Mouse (Mus musculus): ENCODE results near the gene Phex. TPM values are rescaled to one million over a fixed set of nuclear protein-coding genes. Genes with fewer than 3 reads are reported as not detected.

Phex gene
- total RNA-seq, 2 experiments from 2014 or later = 0.13 to 0.54 TPM

DNA sequence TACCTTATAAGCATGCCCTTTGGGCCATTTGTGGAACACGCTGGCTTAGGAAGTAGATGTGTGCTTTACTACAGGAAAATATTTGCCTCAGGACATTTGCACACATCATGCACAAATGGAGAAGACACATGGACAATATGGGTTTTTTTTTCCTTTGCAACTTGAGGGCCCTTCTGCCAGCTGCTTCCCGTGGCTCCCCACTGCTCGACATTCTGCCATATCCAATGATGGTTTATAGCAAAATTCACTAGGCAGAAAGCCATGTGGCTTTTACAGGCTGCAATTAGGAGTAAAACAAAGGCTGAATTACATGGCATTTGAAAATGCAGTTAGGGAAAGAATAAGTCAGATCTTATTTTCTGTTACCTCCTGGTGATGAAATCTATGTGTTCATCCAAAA is 104.8 kb downstream of the Phex start:
- intact Hi-C loops (cut with DNase I) = loop anchor here (10.0 kb wide), 1 partner anchor 144 kb away; no protein-coding TSS in a partner anchor
- DNase-seq = no peak

DNA sequence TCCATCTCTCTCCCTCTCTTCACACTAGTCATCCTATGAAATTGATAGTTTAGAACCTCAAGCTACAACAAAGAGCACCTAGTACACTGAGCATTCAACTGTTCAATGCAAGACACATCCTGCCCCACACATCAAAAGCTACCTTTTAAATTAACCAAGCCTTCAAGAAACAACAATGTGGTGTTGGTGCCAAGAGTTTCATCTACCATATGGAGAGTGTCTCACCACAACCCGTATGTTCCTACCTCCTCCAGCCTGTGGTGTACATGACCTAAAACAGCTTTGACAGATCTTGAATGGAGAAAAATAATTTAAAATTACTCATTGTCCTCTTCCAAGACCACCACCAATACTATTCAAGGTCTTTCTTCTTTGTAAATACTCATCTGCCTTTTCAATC is 106.9 kb downstream of the Phex start:
- intact Hi-C loops (cut with DNase I) = loop anchor here (5.0 kb wide), 1 partner anchor 396 kb away; no protein-coding TSS in a partner anchor
- no peak for DNase-seq

DNA sequence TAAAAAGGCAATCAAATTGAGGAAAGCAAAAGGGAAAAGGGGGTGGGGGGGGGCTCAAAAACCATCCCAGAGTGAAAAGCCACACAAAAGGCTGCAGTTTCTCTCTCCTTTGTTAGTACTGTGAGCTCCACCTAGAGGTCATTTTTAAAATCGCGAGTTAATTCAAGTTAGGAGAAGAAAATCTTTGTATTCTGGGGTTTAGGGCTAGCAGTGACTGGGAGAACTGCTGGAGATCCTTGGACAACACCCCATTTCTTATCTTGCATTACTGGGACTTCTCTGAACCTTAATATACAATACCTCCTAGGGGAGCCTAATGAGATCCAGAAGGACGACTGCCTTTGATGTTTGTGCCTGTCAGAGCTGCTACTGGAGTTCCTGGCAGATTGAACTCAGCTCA is 107.7 kb downstream of the Phex start:
- no peak for DNase-seq
- intact Hi-C loops (cut with DNase I) = loop anchor here (5.0 kb wide), 1 partner anchor 395 kb away; no protein-coding TSS in a partner anchor

DNA sequence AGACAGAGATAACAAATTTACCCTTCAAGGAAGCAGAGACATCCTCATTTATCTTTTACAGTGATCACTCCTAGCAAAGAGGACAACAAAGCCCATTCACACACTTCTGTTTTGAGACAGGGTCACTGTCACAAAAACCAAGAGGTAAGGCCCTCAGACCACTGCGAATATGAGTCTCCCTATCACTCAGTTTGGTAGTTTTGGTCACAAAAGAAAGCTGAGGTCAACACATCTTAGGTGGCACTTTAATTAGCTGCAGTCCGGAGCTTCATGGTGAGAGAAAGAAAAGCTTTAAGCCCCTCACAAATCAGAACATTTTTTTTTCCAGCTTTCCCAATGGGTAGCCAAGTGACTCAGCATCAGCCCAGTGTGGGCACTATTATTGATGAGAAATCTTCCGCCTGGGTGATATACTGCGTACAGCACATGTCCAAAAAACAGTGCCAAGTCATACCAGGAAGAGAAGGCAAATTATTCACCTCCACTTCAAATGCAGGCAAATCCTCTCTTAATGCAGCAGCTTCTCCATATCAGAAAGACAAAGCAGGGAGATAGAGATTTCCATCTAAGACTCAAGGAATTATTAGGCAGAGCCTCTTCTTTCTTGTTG is 108.2 kb downstream of the Phex start:
- DNase-seq = no peak
- intact Hi-C loops (cut with DNase I) = loop anchor here (5.0 kb wide), 1 partner anchor 395 kb away; no protein-coding TSS in a partner anchor

DNA sequence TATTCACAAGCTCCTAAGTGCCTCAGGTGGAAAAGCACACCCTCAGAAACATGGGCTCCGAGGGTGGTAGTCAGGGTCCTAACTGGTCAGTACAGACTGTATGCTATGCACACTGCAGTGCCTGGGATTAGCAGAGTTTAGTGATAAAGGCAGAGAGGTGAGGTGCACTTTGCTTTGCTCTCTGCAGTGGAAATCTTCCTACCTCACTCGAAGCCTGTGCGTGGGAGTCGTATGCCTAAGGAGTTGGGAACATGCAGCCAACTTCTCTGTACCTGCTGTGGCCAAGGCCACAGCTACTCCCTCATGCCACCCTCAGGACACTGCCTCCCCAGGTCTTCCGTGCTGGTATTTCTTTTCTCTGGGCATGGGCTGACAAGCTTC is 109.3 kb downstream of the Phex start:
- intact Hi-C loops (cut with DNase I) = loop anchor here (5.0 kb wide), 1 partner anchor 394 kb away; no protein-coding TSS in a partner anchor
- DNase-seq = no peak

DNA sequence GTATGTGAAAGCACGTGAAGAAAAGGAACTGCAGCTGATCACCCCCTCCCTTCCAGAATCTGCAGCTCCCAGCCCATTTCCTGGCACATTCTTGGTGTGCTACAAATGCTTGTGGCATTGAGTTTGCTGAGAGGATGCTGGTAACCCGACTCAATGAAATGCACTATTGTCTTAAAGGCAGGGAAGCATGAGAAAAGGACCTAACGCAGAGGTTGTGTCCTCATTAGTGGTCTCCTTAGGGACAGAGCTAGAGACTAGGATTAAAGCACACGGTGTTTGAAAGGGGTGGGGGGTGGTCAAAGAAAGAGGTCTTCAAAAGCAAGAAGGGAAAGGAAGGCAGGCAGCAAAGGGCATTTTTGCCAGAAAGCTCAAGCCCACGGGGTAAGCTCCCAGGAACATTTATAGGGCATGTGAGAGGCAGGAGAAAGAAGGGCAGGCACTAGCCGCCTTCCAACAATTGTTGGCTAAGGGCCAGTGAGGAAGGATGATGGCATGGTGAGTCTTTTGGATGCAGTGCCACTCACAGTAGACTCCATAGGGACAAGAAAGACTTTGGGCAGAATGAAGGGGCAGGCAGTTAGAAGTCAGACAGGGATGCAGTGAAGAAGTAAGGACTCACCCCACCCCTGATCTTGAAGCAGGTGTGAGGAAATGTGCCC is 109.8 kb downstream of the Phex start:
- DNase-seq = no peak
- intact Hi-C loops (cut with DNase I) = loop anchor here (5.0 kb wide), 1 partner anchor 393 kb away; no protein-coding TSS in a partner anchor

DNA sequence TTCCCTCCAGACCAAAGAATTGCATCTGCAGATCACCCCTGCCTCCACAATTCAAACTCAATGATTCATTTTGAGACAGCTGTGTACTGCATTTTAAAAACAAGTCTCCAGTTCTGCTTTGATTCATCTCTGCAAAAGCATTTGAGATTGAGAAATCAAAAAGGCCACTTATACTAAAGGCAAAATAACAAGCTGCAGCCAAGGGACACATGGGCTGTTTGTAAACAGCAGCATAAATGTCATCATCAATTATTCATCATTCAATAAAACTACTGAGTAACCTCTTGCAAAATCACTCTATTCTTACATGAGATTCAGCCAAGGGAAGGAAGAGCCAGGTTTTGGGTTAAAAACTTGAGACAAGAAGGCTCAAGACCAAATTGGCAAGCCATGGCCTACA is 122.7 kb downstream of the Phex start:
- intact Hi-C loops (cut with DNase I) = no loop called here

DNA sequence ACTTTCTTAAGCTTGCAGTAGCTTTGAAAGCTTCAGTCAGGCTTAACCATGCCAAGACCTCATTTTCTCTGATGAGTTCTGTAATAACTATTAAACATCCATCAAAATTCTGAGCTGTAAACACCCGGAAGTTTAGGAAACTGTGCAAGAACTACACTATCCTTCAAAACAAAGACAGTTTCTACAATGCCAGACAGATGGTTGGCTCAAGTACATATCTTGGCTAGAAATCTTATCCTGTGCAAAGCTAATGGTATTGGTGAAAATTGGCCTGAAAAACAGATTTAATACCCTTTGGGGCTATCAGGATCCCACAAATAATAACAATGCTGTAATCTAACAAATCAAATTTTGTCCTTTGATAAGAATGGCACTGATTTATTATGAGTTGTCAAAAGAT is 138.5 kb downstream of the Phex start:
- intact Hi-C loops (cut with DNase I) = no loop called here
- no peak for DNase-seq

More for the DNA sequence above, 122.7 kb downstream of the Phex start:
- DNase-seq = no peak

DNA sequence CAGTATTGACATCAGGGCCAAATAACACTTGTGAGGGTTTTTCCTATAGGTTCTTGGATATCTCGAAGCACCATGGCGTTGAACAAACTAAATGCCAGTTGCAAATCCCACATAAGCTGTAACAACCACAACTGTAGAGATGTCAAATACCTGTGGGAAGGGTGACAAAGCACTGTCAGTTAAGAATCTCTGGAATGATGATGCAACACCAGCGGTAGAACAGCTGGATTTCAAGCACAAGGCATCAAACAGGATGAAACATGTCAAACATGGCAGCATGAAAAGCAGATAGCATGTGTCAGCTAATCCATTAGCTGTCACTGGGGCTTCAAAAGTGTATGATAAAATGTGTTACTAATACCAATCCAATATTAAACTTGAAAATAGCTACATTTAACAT is 141.8 kb downstream of the Phex start:
- DNase-seq = no peak
- intact Hi-C loops (cut with DNase I) = no loop called here

DNA sequence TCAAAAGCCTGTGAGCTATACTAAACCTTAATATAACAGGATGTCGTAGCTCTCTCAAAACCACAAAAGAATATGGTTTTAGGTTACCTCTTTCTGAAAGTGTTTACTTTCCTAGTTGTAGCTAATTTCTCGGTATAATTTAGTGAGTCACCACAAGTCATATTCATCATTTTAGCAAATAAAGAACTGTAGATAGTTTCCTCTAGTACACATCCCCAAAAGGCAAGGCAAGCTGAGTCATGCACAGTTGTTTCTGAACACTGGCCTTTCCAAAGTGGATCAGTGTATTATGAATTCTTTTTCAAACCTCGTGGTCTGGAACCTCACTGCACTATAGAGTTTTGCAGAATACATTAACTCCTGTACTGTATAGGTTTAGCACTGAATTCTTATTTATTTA is 143.5 kb downstream of the Phex start:
- intact Hi-C loops (cut with DNase I) = no loop called here
- DNase-seq = no peak

DNA sequence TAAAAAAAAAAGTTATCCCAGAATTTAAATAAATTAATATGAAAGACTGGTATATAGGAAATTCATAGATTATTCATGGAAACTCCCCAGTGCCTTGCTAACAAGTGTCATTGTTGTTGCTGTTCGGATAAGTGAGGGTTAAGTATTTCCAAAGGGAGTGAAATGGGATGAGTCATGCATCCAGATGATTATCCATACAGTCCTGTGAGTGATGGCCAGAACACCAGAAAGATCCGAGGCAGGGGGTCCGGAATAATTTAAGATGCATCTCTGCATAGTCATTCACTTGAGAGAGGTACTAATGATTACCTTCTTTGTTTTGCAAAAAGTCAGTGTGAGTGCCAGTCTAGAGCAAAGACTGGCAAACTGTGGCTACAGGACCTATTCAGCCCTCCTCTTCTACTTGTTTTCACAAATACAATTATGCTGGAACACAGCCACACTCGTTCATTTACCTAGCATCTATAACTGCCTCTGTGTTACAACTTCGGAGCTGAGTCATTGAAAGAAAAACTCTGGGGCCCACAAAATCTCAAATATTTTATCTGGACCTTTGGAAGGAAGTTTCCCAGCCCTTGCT is 145.3 kb downstream of the Phex start:
- no peak for DNase-seq
- intact Hi-C loops (cut with DNase I) = no loop called here

DNA sequence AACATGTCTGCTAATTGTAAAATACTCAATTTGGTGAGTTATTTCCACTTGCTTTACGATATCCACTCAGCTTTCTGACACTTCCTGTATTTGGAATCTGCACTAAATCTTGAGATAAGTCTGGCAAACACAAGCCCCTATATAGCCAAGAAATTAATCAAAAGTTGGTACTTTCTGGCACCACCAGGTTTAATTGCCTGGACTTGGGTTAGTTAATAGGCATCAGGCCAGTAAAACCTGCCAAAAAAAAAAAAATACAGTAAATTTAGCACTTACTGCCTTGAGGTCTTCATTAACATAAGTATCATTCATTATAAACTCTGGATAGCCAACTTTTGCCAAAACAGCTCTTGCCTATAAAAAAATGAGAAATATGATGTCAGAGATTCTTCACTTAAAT is 147.0 kb downstream of the Phex start:
- intact Hi-C loops (cut with DNase I) = no loop called here
- no peak for DNase-seq

DNA sequence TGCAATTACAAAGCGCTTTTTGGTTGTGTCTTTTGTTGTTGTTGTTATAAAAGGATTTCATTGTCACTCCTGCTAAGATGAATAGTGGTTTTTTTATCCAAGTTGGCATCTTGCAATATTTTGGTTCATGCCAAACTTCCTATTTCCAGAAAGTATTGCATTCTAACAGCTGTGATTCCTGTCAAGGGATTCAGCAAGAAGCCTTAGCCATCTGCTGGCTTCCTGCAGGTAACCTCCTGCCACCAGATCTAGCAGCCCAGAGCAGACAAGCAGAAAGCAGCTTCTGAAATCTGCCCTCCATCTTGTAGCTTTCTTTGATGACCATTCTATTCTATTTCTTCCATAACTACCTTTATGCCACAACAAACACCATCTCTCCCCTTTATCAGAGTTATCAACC is 212.4 kb downstream of the Phex start:
- DNase-seq = no peak
- intact Hi-C loops (cut with DNase I) = no loop called here

DNA sequence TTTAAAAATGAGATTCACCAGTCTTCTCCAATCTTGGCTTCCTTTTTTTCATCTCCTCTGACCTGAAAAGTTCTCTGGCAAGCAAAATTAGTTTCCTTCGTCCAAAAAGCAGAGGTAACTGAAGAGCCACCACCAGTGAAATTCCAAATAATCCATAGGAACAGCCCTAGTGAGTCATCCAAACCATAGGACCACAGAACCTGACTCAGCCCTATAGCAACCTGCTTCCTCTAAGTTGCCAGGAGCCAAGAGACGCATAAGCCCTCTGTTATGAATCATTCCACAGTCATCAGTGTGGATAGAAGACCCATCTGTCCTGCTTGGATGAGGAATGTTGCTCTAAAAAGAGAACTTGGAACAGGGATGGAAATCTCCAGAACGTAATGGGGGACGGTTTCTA is 230.9 kb downstream of the Phex start:
- intact Hi-C loops (cut with DNase I) = no loop called here
- DNase-seq = no peak

DNA sequence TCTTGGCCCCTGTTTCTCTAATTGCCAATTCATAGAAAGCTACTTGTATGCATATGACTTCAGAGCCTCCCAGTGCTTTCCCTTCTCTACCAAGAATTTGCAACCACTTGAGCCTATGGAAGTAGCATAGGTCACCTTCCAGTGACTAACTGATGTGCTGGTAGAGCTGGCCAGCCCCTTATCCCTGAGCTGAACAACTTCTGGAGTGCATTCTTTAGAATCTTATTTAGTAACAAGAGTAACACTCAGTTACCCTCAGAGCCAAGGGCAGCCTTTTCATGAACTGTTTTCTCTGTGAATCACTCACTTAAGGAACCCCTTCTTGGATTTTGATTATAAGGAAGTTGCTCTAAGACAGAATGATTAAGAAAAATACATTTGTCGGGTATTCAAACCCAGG is 234.3 kb downstream of the Phex start:
- DNase-seq = no peak
- intact Hi-C loops (cut with DNase I) = no loop called here

DNA sequence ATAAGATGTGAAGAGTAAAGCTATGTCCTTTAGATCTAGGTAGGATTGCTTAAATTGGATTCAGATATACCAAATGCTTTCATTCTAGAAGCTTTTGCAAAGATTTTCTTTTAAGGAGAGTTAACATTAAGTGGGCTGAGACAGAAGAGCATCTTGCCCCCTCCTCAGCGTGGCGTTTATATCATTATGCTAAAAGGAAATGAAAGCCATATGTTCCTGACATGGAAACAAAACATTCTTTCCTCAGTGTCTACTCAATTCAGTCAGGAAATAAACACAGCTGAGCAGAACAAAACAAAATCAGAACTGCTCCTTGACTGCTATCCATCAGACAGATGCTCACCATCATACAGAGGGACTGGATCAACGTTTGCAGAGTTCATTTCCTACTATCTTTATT is 251.0 kb downstream of the Phex start:
- intact Hi-C loops (cut with DNase I) = no loop called here
- DNase-seq = no peak

DNA sequence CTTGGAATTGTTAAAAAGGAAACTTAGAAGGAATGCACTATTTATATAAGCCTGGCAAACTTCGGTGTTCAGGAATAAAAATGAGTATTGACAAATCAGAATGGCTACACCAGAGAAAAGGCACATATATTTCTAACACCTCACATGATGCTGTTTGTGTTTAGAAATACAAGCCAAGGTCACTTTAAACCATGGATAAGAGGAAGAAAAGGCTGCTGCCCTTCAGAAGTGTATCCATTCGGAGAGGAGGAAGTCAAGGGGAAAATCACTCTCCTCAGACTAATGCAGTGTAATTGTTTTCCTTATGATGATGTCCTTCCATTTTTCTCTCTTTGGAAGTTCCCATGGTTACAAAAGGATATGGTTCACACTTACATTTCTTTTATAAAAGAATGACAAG is 251.7 kb downstream of the Phex start:
- DNase-seq = no peak
- intact Hi-C loops (cut with DNase I) = no loop called here

DNA sequence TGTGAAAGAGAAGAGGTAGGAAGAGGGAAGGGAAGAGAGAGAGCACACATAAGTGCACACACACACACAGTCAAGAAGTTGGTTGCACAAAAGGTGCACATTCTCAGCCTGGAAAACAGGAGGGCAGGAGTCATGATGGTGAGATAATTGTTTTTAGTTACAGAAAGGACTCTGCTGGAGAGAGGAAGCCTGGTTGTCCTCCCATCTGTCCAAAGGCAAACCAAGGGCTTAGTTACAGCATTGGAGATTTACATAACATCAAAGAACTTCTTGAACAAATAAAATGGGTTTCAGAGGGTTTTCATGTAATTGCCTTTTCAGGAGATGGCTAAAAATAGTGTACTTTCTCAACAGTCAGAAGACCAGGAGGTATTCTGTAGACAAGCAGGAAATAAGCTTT is 270.4 kb downstream of the Phex start:
- intact Hi-C loops (cut with DNase I) = no loop called here
- DNase-seq = no peak

DNA sequence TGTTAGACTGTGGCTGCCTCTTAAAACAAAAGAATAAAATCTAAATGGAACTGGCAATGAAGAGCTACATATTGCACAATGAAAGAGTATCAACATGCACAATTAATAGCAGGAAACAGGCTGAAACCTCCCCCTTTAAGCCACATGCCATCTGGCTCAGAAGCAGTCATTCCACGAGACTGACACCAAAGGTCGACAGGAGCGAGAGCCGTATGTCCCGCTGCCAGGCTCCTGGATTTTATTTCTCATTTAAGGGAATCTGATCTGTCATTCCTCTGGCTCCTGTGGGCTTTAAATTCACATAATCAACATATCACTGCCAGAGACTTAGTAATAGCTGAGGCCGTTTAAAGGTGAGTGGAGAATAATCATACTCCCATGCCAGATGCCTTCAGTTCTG is 275.5 kb downstream of the Phex start:
- intact Hi-C loops (cut with DNase I) = no loop called here
- peak in 1 of 2 experiments; percentile 12 for DNase-seq

All from gastrocnemius, postnatal 36 days (tissue).